Mouse (Mus musculus) bone marrow, adult 2 months (tissue): Measurements from ENCODE around the gene Olfr1288.

Experiments
- CTCF ChIP-seq: fragments of 200-500 bp; IDR thresholded peaks from 2 replicates; pipeline ENCODE4 v1.5.1; 2011; ENCODE audit warnings: low read length, control low read depth; ENCODE audit not compliant: control insufficient read depth, insufficient read depth
- POLR2A ChIP-seq: fragments of 200-500 bp; IDR thresholded peaks from 2 replicates; pipeline ENCODE4 v1.6.1; 2011; ENCODE audit warnings: low read depth, mild to moderate bottlenecking, control low read depth, low read length, borderline replicate concordance; ENCODE audit not compliant: control insufficient read depth

DNA sequence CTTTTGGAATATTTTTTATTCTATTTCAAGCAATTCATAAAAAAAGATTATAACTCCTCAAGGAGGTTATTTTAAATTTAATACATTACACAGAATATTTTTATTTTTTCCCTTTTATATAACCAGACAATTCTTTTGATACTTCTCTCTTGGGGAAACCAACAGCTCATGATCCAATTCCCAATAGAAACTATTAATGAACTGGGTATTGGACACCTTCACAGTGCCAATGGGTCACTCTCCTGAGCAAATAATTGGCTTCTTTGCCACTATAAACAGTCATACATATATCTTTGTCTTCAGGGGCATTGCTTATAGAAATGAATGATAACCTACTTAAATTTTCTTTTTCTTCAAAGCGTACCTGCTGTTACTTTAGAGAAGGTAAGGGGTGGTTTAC lies at the start of gene Olfr1288:
- TF ChIP-seq CTCF (no peak), POLR2A (no peak)
